7 mouse cellular contexts compared by ENCODE assay signal in the genomic region with DNA sequence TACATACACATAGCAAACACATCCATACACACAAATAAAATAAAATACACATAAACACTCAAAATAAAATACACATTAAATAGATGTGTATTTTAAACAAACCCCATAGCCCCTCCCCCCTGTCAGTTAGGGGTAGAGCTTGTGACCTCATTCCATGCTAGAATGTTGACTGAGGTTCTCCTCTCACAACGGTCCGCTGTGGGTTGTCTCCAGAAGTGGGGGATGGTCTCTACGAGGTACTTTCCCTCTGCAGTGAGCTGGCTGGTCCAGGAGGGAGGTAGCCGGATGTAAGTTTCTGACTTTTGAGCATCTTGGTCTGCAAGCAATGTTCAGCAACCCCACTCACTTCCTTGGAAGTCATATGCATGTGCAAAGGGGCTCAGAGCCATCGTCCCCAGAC. TPM values are rescaled to one million over a fixed set of nuclear protein-coding genes. Genes with fewer than 3 reads are reported as not detected.
A peak's percentile ranks its signal among the peaks of the same experiment; 100 is the strongest.
DNase-seq lines count a peak whose midpoint lies in the region; ATAC-seq and TF ChIP-seq lines count a peak whose summit lies in the region.

A gene (plus strand): TSS at position 188 of the 400 bp plus-strand sequence.

- DNase-seq in testis, postnatal 10 days (ENCODE audit: low spot score): no peak
- DNase-seq in heart, postnatal 14 days: no peak
- no peak for DNase-seq in limb, embryonic 11.5 days (ENCODE audit: low spot score)
- DNase-seq in right cerebral cortex, postnatal 25 days: no peak
- no peak for DNase-seq in spleen, adult 18-20 months

- peak within 1 kb of the TSS; percentile 75 for H3K4me3 ChIP-seq in testis, adult 2 months (ENCODE audit: control insufficient read depth, low read depth, low read length)
- H3K4me3 ChIP-seq in embryonic facial prominence, embryonic 15.5 days (replicated peaks): no peak within 1 kb of the TSS
- no peak within 1 kb of the TSS for H3K4me3 ChIP-seq in limb, embryonic 11.5 days (ENCODE audit: low read depth, low read length)

- H3K27ac ChIP-seq in testis, adult 2 months (ENCODE audit: control insufficient read depth, insufficient read depth, low read depth, low read length): peak within 1 kb of the TSS; percentile 32; the same call in 1 of the 2 replicates
- no peak within 1 kb of the TSS for H3K27ac ChIP-seq in embryonic facial prominence, embryonic 15.5 days (replicated peaks)
- H3K27ac ChIP-seq in limb, embryonic 11.5 days (replicated peaks; ENCODE audit: low read depth, low read length): no peak within 1 kb of the TSS

- 71% methylated on average over 5 of the region's 5 CpGs for WGBS in embryonic facial prominence, embryonic 15.5 days
- 72% methylated on average over 5 of the region's 5 CpGs for WGBS in limb, embryonic 11.5 days

- H3K36me3 ChIP-seq in testis, adult 2 months (ENCODE audit: control insufficient read depth, insufficient read depth, low read length): no peaks in the 10 kb centered on the region
- H3K36me3 ChIP-seq in embryonic facial prominence, embryonic 15.5 days: no peaks in the 10 kb centered on the region
- H3K36me3 ChIP-seq in limb, embryonic 11.5 days (ENCODE audit: control insufficient read depth, insufficient read depth, low read length): no peaks in the 10 kb centered on the region

- peaks cover 19% of the 10 kb centered on the region for H3K4me1 ChIP-seq in testis, adult 2 months (ENCODE audit: control insufficient read depth, insufficient read depth, low read length)
- no peaks in the 10 kb centered on the region; the same call in 1 of the 2 replicates for H3K4me1 ChIP-seq in embryonic facial prominence, embryonic 15.5 days
- H3K4me1 ChIP-seq in limb, embryonic 11.5 days (ENCODE audit: control insufficient read depth, insufficient read depth, low read length): no peaks in the 10 kb centered on the region

- H3K9ac ChIP-seq in embryonic facial prominence, embryonic 15.5 days: no peak within 1 kb of the TSS
- H3K9ac ChIP-seq in limb, embryonic 11.5 days (ENCODE audit: low read length): no peak within 1 kb of the TSS

- no peaks in the 10 kb centered on the region for H3K27me3 ChIP-seq in testis, adult 2 months (ENCODE audit: control insufficient read depth, insufficient read depth, low read length)
- H3K27me3 ChIP-seq in embryonic facial prominence, embryonic 15.5 days: peaks cover 10% of the 10 kb centered on the region
- H3K27me3 ChIP-seq in limb, embryonic 11.5 days (ENCODE audit: control insufficient read depth, insufficient read depth, low read length): no peaks in the 10 kb centered on the region

- no peak for TF ChIP-seq CTCF in testis, adult 2 months (IDR thresholded peaks at IDR 0.05; ENCODE audit: control insufficient read depth, insufficient read depth, insufficient replicate concordance, low read depth, low read length)

- H3K9me3 ChIP-seq in embryonic facial prominence, embryonic 15.5 days (replicated peaks): no peaks in the 10 kb centered on the region
- H3K9me3 ChIP-seq in limb, embryonic 11.5 days (ENCODE audit: control insufficient read depth, low read length): no peaks in the 10 kb centered on the region

- no peak within 1 kb of the TSS for H3K4me2 ChIP-seq in embryonic facial prominence, embryonic 15.5 days (replicated peaks)
- no peak within 1 kb of the TSS for H3K4me2 ChIP-seq in limb, embryonic 11.5 days (ENCODE audit: low read depth, severe bottlenecking)

- TF ChIP-seq POLR2A in testis, adult 2 months (IDR thresholded peaks at IDR 0.05; ENCODE audit: control insufficient read depth, low read depth, low read length): peak; percentile 55; the same call in 1 of the 2 replicates

- intact Hi-C loops in heart, postnatal 14 days (cut with DNase I): no loop called here

- no peak for ATAC-seq in embryonic facial prominence, embryonic 15.5 days (ENCODE audit: insufficient number of reproducible peaks, low FRiP score, low TSS enrichment, low read depth)
- ATAC-seq in limb, embryonic 11.5 days (ENCODE audit: insufficient number of reproducible peaks, low FRiP score, low TSS enrichment, low read depth): no peak

RNA-seq across cellular contexts. Expression of the gene that starts here (rescaled TPM):
- polyA plus RNA-seq in testis, adult 2 months (2012; rRNA removed): 57.8 and 60.3 TPM in 2 replicates
- 26.2 and 28.8 TPM in 2 replicates for polyA plus RNA-seq in embryonic facial prominence, embryonic 15.5 days (2015; fragmentation: Nextera tagmentation; extraction: Ambion mirVana)
- total RNA-seq in heart, postnatal 14 days (2021): 10 to 100 TPM; 24.6 to 26.5 TPM
- polyA plus RNA-seq in limb, embryonic 11.5 days (2014; fragmentation: Nextera tagmentation; extraction: Ambion mirVana): 11.7 and 12.6 TPM in 2 replicates
